Mouse (Mus musculus) limb, embryonic 11.5 days (tissue): ENCODE results near the gene Foxo3. TPM values are rescaled to one million over a fixed set of nuclear protein-coding genes. Genes with fewer than 3 reads are reported as not detected.

Experiments
- ATAC-seq: fragments of 200-750 bp; cut with Nextera tagmentation; 2 replicates; pipeline ENCODE4 v1.8.0; 2017; ENCODE audit warnings: low read depth; ENCODE audit not compliant: insufficient number of reproducible peaks, low FRiP score, low TSS enrichment
- DNase-seq: peaks from one replicate; pipeline ENCODE4 v3.0.0-alpha.2; 2015; ENCODE audit warnings: low spot score
- H3K27ac ChIP-seq: fragments of 300-500 bp; sonication (generic); replicated peaks from 2 replicates; pipeline ENCODE4 v1.5.1; 2014; ENCODE audit warnings: low read depth, mild to moderate bottlenecking, low read length
- H3K27me3 ChIP-seq: fragments of 300-500 bp; sonication (generic); 2 replicates; pipeline ENCODE4 v1.6.1; 2014; ENCODE audit warnings: mild to moderate bottlenecking, low read length, mixed read lengths; ENCODE audit not compliant: control insufficient read depth, insufficient read depth
- H3K36me3 ChIP-seq: fragments of 300-500 bp; sonication (generic); 2 replicates; pipeline ENCODE4 v1.6.1; 2014; ENCODE audit warnings: mild to moderate bottlenecking, low read length, moderate library complexity, mixed read lengths; ENCODE audit not compliant: control insufficient read depth, insufficient read depth
- H3K4me1 ChIP-seq: fragments of 300-500 bp; sonication (generic); 2 replicates; pipeline ENCODE4 v1.6.1; 2014; ENCODE audit warnings: low read length, mixed read lengths; ENCODE audit not compliant: control insufficient read depth, insufficient read depth
- H3K4me2 ChIP-seq: fragments of 300-500 bp; sonication (generic); 2 replicates; pipeline ENCODE4 v1.6.1; 2014; ENCODE audit warnings: low read depth, mild to moderate bottlenecking, moderate library complexity; ENCODE audit not compliant: severe bottlenecking
- H3K4me3 ChIP-seq: fragments of 300-500 bp; sonication (generic); 2 replicates; pipeline ENCODE4 v1.5.1; 2014; ENCODE audit warnings: low read depth, low read length
- H3K9ac ChIP-seq: fragments of 300-500 bp; sonication (generic); 2 replicates; pipeline ENCODE4 v1.6.1; 2014; ENCODE audit warnings: mild to moderate bottlenecking, low read length
- H3K9me3 ChIP-seq: fragments of 300-500 bp; sonication (generic); 2 replicates; pipeline ENCODE4 v1.6.1; 2016; ENCODE audit warnings: low read length; ENCODE audit not compliant: control insufficient read depth
- WGBS: fragments of 180-500 bp; shearing (Covaris S2); extraction: QIAGEN DNeasy Blood & Tissue Kit; methylation state at CpG from one replicate; pipeline ENCODE4 v1.1.7; 2014; 5-methylcytosine and 5-hydroxymethylcytosine counted together
- polyA plus RNA-seq: library from polyadenylated mRNA; unstranded; fragments of >200 nt; fragmentation: Nextera tagmentation; extraction: Ambion mirVana; gene quantifications from 2 replicates; pipeline ENCODE4 v1.2.1, GENCODE M21; 2014

Foxo3 gene
- polyA plus RNA-seq, 1 experiment from 2014 or later = 6.2 TPM

- H3K4me1 ChIP-seq = peaks cover 37% of the 10 kb centered on the region
- no peaks in the 10 kb centered on the region for H3K27me3 ChIP-seq
- H3K4me2 ChIP-seq = no peak overlapping the region
- WGBS = 29% methylated on average over 7 of the region's 7 CpGs
- H3K36me3 ChIP-seq = no peaks in the 10 kb centered on the region
- DNase-seq (peak; percentile 51), ATAC-seq (no peak)
- no peaks in the 10 kb centered on the region for H3K9me3 ChIP-seq
- H3K4me3 ChIP-seq = no peak overlapping the region
- peak overlapping the region; percentile 49 for H3K9ac ChIP-seq
- H3K27ac ChIP-seq = peak overlapping the region; percentile 73
These were observed 25.4 kb downstream of the Foxo3 start for GRCm38 (mm10) chr10:42251203-42251602.

DNA sequence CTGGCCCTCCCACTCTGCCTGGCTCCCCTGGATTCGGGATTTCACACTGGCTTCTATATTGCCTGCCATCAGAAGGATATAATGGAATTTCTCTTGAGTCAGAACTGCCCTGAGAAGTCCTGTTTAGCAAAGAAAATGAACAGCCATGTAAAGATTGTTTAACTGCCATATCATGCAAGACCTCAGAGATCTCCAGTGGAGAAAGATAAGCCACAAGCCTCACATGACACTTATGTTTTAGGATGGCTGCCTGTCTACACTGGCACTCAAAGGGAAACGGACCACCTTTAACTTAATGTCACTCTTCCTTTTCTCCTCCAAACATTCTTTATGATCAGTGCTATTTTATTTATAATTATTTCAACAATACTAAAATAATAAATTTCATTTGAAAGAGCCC lies 26.6 kb downstream of the Foxo3 start:
- ATAC-seq (no peak), DNase-seq (no peak)
- WGBS = 88% methylated on average over 2 of the region's 2 CpGs
- Histone ChIP-seq H3K9ac (no peak overlapping the region), H3K4me1 (peaks cover 42% of the 10 kb centered on the region), H3K36me3 (no peaks in the 10 kb centered on the region), H3K27me3 (no peaks in the 10 kb centered on the region), H3K9me3 (no peaks in the 10 kb centered on the region), H3K4me2 (no peak overlapping the region), H3K27ac (no peak overlapping the region), H3K4me3 (no peak overlapping the region)

GRCm38 (mm10) chr10:42248644-42249043 lies 27.9 kb downstream of the Foxo3 start:
- H3K4me2 ChIP-seq = no peak overlapping the region
- 85% methylated on average over 5 of the region's 5 CpGs for WGBS
- no peak for ATAC-seq
- no peak for DNase-seq
- H3K4me3 ChIP-seq = no peak overlapping the region
- no peak overlapping the region for H3K27ac ChIP-seq
- H3K9ac ChIP-seq = no peak overlapping the region
- no peaks in the 10 kb centered on the region for H3K36me3 ChIP-seq
- H3K4me1 ChIP-seq = peaks cover 48% of the 10 kb centered on the region
- H3K27me3 ChIP-seq = no peaks in the 10 kb centered on the region
- H3K9me3 ChIP-seq = no peaks in the 10 kb centered on the region

DNA sequence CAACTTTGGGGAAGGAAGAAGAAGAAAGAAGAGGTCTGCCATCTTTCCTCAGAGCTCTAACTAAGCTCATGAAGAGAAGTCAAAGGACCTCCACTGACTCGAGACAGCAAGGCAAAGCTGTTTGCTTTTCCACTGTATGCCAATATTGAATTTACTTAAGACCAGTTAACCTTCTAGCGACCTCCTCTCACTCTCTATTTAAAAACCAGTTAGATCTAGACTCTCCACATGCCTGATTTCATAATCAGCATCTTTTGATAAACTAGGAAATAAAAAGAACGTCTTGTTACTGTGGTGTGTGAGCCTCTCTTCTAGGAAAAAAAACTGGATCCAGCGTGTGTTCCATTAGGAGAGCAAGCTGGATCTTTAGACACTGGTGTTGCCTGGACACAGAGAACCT lies 28.4 kb downstream of the Foxo3 start:
- DNase-seq (no peak), ATAC-seq (no peak)
- Histone ChIP-seq H3K4me2 (no peak overlapping the region), H3K9ac (no peak overlapping the region), H3K4me3 (no peak overlapping the region), H3K27me3 (no peaks in the 10 kb centered on the region), H3K4me1 (peaks cover 48% of the 10 kb centered on the region), H3K27ac (no peak overlapping the region), H3K36me3 (no peaks in the 10 kb centered on the region), H3K9me3 (no peaks in the 10 kb centered on the region)
- 76% methylated on average over 4 of the region's 4 CpGs for WGBS

DNA sequence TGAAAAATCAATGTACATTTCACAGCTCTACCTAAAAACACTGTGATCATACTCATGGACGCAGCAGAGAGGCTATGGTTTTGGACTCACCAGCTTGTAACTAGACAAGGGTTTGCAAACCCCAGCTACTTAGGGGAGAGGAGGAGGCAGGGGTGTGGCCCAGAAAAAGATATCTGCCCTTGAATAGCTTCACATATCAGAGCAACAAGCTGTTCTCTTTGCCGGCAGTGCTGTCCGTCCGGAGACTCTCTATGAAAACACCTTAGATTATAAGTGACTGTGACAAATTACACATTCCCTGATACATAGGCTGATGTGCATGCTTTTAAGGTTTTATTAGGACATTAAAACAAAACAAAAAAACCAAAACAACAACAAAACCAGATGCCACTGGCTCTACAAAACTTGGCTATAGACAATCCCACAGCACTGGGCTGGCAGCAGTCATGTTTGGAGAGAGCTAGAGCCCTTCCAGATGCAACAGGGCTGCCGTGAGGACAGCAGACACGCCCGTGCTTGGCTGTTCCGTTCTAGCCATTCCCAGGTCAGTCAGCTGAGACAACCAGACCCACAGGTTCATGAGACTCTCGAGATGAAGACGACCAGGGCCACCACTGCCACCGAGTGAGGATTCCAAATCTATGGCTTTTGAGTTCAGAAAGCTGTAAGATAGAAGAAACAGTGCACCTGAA lies 29.3 kb downstream of the Foxo3 start:
- H3K27ac ChIP-seq = peak overlapping the region; percentile 26; the same call in 1 of the 2 replicates
- ATAC-seq = no peak
- H3K4me1 ChIP-seq = peaks cover 48% of the 10 kb centered on the region
- H3K9me3 ChIP-seq = no peaks in the 10 kb centered on the region
- no peaks in the 10 kb centered on the region for H3K36me3 ChIP-seq
- no peaks in the 10 kb centered on the region for H3K27me3 ChIP-seq
- 64% methylated on average over 11 of the region's 11 CpGs for WGBS
- DNase-seq = no peak
- H3K4me2 ChIP-seq = no peak overlapping the region
- H3K4me3 ChIP-seq = no peak overlapping the region
- no peak overlapping the region for H3K9ac ChIP-seq

- ATAC-seq (peak; percentile 47; the same call in 1 of the 2 replicates), DNase-seq (no peak)
- Histone ChIP-seq H3K36me3 (no peaks in the 10 kb centered on the region), H3K27me3 (no peaks in the 10 kb centered on the region), H3K4me3 (no peak overlapping the region), H3K4me2 (no peak overlapping the region), H3K4me1 (peaks cover 40% of the 10 kb centered on the region), H3K9me3 (no peaks in the 10 kb centered on the region), H3K9ac (no peak overlapping the region), H3K27ac (no peak overlapping the region; the same call in 1 of the 2 replicates)
- 45% methylated on average over 3 of the region's 3 CpGs for WGBS
These were observed 30.1 kb downstream of the Foxo3 start for GRCm38 (mm10) chr10:42246483-42246882.

DNA sequence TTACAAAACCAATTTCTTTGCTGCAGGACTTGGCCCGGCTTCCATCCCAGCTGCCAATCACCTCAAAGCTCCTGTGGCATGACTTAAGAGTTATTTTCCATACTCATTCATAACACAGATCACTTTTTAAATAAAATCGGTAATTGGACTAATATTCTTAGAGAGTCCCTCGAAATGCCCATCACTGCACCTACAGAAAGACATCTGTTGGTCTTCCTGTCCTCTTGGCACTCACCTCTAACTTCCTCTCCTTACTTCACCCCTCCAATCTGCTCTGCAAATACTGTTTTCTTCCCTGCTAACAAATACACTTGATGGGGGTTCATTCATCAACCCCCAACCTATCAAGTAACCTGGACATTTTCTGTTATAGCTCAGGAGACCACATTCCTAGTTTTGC lies 30.9 kb downstream of the Foxo3 start:
- ATAC-seq (no peak), DNase-seq (no peak)
- Histone ChIP-seq H3K27ac (no peak overlapping the region), H3K9me3 (no peaks in the 10 kb centered on the region), H3K36me3 (no peaks in the 10 kb centered on the region), H3K9ac (no peak overlapping the region), H3K27me3 (no peaks in the 10 kb centered on the region), H3K4me1 (peaks cover 34% of the 10 kb centered on the region), H3K4me2 (no peak overlapping the region), H3K4me3 (no peak overlapping the region)
- 93% methylated on average over 3 of the region's 3 CpGs for whole genome bisulfite sequencing

DNA sequence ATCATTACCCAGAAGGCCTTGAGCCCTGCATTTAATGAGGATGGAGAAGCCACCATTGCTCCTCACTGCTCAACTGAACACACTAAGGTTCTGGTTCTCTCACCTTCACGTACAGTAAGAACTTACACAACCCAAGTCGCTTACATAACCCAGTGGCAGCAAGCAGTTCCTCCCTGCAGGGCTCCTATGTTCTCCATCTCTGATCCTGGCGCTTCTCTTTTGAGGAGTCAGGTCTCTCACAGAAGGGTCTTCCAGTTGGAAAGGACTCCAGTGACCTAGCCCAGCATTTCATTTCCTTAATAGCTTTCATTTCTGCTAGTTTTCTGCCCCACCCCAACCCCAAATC lies 31.3 kb downstream of the Foxo3 start:
- no peaks in the 10 kb centered on the region for H3K9me3 ChIP-seq
- no peak overlapping the region for H3K4me3 ChIP-seq
- no peaks in the 10 kb centered on the region for H3K27me3 ChIP-seq
- ATAC-seq = no peak
- H3K36me3 ChIP-seq = no peaks in the 10 kb centered on the region
- no peak for DNase-seq
- no peak overlapping the region for H3K9ac ChIP-seq
- peaks cover 34% of the 10 kb centered on the region for H3K4me1 ChIP-seq
- no peak overlapping the region for H3K27ac ChIP-seq
- WGBS = 82% methylated on average over 3 of the region's 3 CpGs
- H3K4me2 ChIP-seq = no peak overlapping the region
